Mouse (Mus musculus) hindbrain, embryonic 11.5 days (tissue): ENCODE data around the gene Smad3. TPM values are rescaled to one million over a fixed set of nuclear protein-coding genes. Genes with fewer than 3 reads are reported as not detected.

Experiments used
- ATAC-seq: fragments of 200-750 bp; cut with Nextera tagmentation; 2 replicates; pipeline ENCODE4 v1.8.0; 2017; ENCODE audit warnings: mild to moderate bottlenecking, moderate TSS enrichment, moderate library complexity; ENCODE audit not compliant: low FRiP score
- DNase-seq: peaks from one replicate; pipeline ENCODE4 v3.0.0-alpha.2; 2015; ENCODE audit warnings: low spot score
- H3K27ac ChIP-seq: fragments of 300-500 bp; sonication (generic); 2 replicates; pipeline ENCODE4 v1.5.1; 2014; ENCODE audit warnings: mild to moderate bottlenecking, low read depth, low read length
- H3K27me3 ChIP-seq: fragments of 300-500 bp; sonication (generic); 2 replicates; pipeline ENCODE4 v1.6.1; 2014; ENCODE audit warnings: mild to moderate bottlenecking, low read length, moderate library complexity, mixed read lengths; ENCODE audit not compliant: control insufficient read depth, insufficient read depth
- H3K36me3 ChIP-seq: fragments of 300-500 bp; sonication (generic); 2 replicates; pipeline ENCODE4 v1.6.1; 2014; ENCODE audit warnings: mild to moderate bottlenecking, low read length, moderate library complexity, mixed read lengths; ENCODE audit not compliant: control insufficient read depth, insufficient read depth
- H3K4me1 ChIP-seq: fragments of 300-500 bp; sonication (generic); replicated peaks from 2 replicates; pipeline ENCODE4 v1.6.1; 2014; ENCODE audit warnings: low read length, mixed read lengths; ENCODE audit not compliant: control insufficient read depth, insufficient read depth
- H3K4me2 ChIP-seq: fragments of 300-500 bp; sonication (generic); replicated peaks from 2 replicates; pipeline ENCODE4 v1.6.1; 2014; ENCODE audit warnings: mild to moderate bottlenecking, low read depth, low read length
- H3K4me3 ChIP-seq: fragments of 300-500 bp; sonication (generic); 2 replicates; pipeline ENCODE4 v1.5.1; 2014; ENCODE audit warnings: low read depth, low read length
- H3K9ac ChIP-seq: fragments of 300-500 bp; sonication (generic); 2 replicates; pipeline ENCODE4 v1.6.1; 2014; ENCODE audit warnings: low read depth, low read length
- H3K9me3 ChIP-seq: fragments of 300-500 bp; sonication (generic); 2 replicates; pipeline ENCODE4 v1.6.1; 2016; ENCODE audit warnings: low read length; ENCODE audit not compliant: control insufficient read depth
- WGBS: fragments of 180-500 bp; shearing (Covaris S2); extraction: QIAGEN DNeasy Blood & Tissue Kit; methylation state at CpG from one replicate; pipeline ENCODE4 v1.1.7; 2014; 5-methylcytosine and 5-hydroxymethylcytosine counted together
- polyA plus RNA-seq: library from polyadenylated mRNA; unstranded; fragments of >200 nt; fragmentation: Nextera tagmentation; extraction: Ambion mirVana; gene quantifications from 2 replicates; pipeline ENCODE4 v1.2.1, GENCODE M21; 2014

Gene Smad3
- polyA plus RNA-seq, 1 experiment from 2014 or later = 16.0 TPM

DNA sequence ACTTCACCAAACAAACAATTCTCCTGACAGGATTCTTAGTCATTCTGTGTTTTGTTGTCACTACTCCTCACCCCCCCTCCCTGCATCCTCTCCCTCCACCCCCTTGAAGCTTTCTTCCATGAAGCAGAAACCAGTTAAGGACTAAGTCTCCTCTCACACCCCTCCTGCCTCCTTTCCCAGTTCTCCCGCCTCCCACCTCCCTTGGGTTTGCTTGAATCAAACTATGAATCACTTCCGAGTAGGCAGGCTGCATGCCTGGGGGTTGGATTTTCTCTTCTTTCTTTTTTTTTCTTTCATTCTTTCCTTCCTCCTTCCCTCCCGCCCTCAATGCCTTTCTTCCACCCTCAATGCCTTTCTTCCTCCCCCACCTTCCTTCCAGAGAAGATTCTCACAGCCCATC lies 80.2 kb downstream of the Smad3 start:
- Histone ChIP-seq H3K4me2 (no peak overlapping the region), H3K9me3 (no peaks in the 10 kb centered on the region), H3K36me3 (no peaks in the 10 kb centered on the region), H3K27ac (no peak overlapping the region), H3K4me3 (no peak overlapping the region), H3K27me3 (no peaks in the 10 kb centered on the region), H3K4me1 (no peaks in the 10 kb centered on the region), H3K9ac (no peak overlapping the region)
- no peak for ATAC-seq
- no peak for DNase-seq
- WGBS = 76% methylated on average over 3 of the region's 3 CpGs

DNA sequence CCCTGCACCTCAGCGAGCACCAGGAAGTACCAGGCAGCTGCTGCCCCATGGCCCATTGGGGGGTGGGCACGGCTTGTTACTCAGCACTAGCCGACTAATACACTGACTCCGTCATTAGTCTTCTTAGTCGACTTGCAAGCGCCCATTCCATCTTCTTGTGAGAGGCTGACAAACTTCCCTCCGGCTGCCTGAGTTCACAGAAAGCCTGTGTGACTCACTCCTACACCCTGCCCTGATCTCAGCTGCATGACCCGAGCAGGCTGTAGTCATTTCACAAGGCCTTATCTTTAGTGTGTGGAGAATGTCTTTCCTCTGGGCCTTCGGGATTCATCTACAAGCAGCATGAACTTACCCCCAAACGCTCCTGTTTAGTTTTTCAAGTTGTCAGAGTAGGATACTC lies 83.2 kb downstream of the Smad3 start:
- no peak overlapping the region for H3K4me3 ChIP-seq
- no peak overlapping the region for H3K27ac ChIP-seq
- no peak overlapping the region for H3K9ac ChIP-seq
- WGBS = 89% methylated on average over 10 of the region's 10 CpGs
- ATAC-seq (no peak), DNase-seq (no peak)
- H3K4me1 ChIP-seq = no peaks in the 10 kb centered on the region
- H3K9me3 ChIP-seq = no peaks in the 10 kb centered on the region
- H3K4me2 ChIP-seq = no peak overlapping the region
- no peaks in the 10 kb centered on the region for H3K27me3 ChIP-seq
- H3K36me3 ChIP-seq = no peaks in the 10 kb centered on the region

DNA sequence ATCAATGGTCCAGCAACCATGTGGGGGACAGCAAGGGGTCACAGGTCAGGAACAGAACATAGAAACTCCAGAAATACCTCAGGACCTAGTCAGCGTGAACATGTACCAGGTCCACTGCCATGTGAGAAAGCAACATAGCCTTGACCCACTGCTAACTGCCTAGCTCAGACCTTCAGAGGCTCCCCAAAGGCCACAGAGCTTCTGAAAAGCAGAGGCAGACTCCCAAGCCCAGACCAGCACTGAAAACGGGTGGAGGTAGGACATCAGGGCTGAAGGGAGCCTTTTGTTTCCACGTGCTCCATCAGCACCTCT lies 84.3 kb downstream of the Smad3 start:
- no peak overlapping the region for H3K4me3 ChIP-seq
- H3K9ac ChIP-seq = no peak overlapping the region
- 70% methylated on average over 3 of the region's 3 CpGs for WGBS
- no peak for ATAC-seq
- no peaks in the 10 kb centered on the region for H3K4me1 ChIP-seq
- no peak for DNase-seq
- H3K36me3 ChIP-seq = no peaks in the 10 kb centered on the region
- no peak overlapping the region for H3K27ac ChIP-seq
- H3K27me3 ChIP-seq = no peaks in the 10 kb centered on the region
- H3K9me3 ChIP-seq = no peaks in the 10 kb centered on the region
- H3K4me2 ChIP-seq = no peak overlapping the region

DNA sequence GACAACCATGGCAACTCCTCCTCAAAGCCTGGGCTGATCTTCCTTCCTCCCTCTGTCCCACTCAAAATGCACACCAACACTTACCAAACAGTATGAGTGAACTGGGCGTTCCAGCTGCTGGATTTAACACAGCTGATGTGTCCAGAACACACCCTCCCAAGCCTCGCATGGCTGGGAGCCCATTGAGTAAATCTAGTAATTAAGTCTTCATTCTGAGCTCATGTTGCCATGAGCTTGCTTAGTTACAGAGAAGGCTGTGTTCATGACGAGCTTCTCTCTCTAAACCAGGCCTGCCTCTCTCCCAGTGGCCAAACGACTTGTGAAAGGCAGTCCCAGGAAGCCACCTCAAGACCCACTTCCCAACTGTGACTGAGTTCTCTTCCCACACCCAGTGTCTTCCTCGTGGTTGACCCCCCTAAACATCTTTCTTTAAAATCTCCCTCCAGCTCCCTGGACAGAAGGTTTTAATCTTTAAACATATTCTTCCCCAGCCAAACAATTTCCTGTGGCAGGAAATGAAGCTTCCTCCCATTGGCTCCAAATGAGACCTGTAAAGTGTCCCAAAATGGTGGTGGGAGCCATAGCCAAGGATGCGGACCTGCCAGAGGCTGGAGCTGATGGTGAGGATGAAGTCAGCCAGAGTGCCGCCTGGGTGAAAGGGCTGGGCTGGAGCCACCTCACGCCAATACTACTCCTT lies 84.8 kb downstream of the Smad3 start:
- Histone ChIP-seq H3K27ac (no peak overlapping the region), H3K27me3 (no peaks in the 10 kb centered on the region), H3K4me1 (no peaks in the 10 kb centered on the region), H3K9me3 (no peaks in the 10 kb centered on the region), H3K36me3 (no peaks in the 10 kb centered on the region), H3K9ac (no peak overlapping the region), H3K4me3 (no peak overlapping the region), H3K4me2 (no peak overlapping the region)
- ATAC-seq = no peak
- 83% methylated on average over 8 of the region's 8 CpGs for WGBS
- DNase-seq = no peak

DNA sequence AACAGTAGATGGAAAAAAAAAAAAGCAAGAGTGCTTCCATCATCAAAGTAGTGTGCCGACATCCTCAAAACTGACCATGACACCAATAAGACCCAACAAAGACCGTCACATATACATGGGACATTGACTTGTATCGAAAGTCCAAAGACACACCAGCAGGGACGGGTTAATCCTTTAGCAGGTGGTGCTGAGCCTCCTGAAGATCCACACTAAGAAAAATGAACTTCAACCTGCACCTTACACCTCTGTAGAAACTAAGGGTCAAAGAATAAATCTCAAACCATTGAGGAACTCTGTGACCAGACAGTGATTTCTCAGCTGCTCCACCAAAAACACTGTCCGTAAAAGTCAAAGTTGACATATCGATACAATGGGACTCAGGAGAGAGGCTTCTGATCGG lies 88.0 kb downstream of the Smad3 start:
- H3K27me3 ChIP-seq = no peaks in the 10 kb centered on the region
- H3K9me3 ChIP-seq = no peaks in the 10 kb centered on the region
- H3K4me1 ChIP-seq = no peaks in the 10 kb centered on the region; the same call in 1 of the 2 replicates
- DNase-seq (no peak), ATAC-seq (no peak)
- 95% methylated on average over 7 of the region's 7 CpGs for WGBS
- no peaks in the 10 kb centered on the region for H3K36me3 ChIP-seq
- H3K9ac ChIP-seq = no peak overlapping the region
- H3K4me3 ChIP-seq = no peak overlapping the region
- no peak overlapping the region for H3K4me2 ChIP-seq
- no peak overlapping the region for H3K27ac ChIP-seq

DNA sequence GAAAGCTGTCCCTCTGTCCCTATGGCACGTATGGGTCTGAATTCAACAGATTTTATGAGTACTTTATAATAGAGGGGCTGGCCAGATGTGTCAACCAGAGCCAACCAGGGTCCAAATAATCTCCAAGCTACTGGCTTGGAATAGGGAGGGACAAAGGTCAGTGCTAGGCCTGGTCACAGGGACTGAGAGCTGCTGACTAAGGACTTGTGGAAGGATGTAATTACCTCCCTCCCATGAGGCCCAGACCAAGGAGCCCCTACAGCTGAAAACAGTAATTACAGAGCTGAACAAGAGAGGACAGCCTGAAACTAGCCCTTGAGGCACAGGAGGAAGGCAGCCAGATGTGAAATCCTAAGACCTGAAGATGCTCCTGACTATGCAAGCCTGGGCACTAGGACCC lies 89.2 kb downstream of the Smad3 start:
- no peak overlapping the region for H3K4me3 ChIP-seq
- DNase-seq = no peak
- no peaks in the 10 kb centered on the region; the same call in 1 of the 2 replicates for H3K4me1 ChIP-seq
- H3K27ac ChIP-seq = peak overlapping the region; percentile 7; the same call in 1 of the 2 replicates
- H3K9ac ChIP-seq = no peak overlapping the region
- 82% methylated on average over 1 of the region's 1 CpGs for WGBS
- ATAC-seq = no peak
- no peak overlapping the region for H3K4me2 ChIP-seq
- no peaks in the 10 kb centered on the region for H3K27me3 ChIP-seq
- no peaks in the 10 kb centered on the region for H3K9me3 ChIP-seq
- no peaks in the 10 kb centered on the region for H3K36me3 ChIP-seq

DNA sequence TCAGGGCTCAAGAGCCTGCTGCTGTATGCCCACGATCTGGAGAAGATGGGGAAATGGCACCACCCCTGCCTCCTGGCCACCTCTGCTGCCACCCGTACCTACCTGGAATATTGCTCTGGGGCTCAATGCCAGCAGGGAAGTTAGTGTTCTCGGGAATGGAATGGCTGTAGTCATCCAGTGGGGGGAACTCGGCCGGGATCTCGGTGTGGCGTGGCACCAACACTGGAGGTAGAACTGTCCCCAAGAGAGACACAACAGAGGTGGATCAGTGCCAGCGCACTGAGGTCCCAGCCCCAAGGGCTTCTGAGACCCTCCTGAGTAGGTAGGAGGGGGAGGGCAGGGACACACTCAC lies 90.4 kb downstream of the Smad3 start:
- DNase-seq (no peak), ATAC-seq (no peak)
- H3K9ac ChIP-seq = no peak overlapping the region
- no peak overlapping the region for H3K27ac ChIP-seq
- H3K4me3 ChIP-seq = no peak overlapping the region
- no peaks in the 10 kb centered on the region for H3K9me3 ChIP-seq
- no peaks in the 10 kb centered on the region for H3K27me3 ChIP-seq
- H3K4me1 ChIP-seq = no peaks in the 10 kb centered on the region; the same call in 1 of the 2 replicates
- WGBS = 88% methylated on average over 8 of the region's 8 CpGs
- H3K36me3 ChIP-seq = no peaks in the 10 kb centered on the region
- H3K4me2 ChIP-seq = no peak overlapping the region

DNA sequence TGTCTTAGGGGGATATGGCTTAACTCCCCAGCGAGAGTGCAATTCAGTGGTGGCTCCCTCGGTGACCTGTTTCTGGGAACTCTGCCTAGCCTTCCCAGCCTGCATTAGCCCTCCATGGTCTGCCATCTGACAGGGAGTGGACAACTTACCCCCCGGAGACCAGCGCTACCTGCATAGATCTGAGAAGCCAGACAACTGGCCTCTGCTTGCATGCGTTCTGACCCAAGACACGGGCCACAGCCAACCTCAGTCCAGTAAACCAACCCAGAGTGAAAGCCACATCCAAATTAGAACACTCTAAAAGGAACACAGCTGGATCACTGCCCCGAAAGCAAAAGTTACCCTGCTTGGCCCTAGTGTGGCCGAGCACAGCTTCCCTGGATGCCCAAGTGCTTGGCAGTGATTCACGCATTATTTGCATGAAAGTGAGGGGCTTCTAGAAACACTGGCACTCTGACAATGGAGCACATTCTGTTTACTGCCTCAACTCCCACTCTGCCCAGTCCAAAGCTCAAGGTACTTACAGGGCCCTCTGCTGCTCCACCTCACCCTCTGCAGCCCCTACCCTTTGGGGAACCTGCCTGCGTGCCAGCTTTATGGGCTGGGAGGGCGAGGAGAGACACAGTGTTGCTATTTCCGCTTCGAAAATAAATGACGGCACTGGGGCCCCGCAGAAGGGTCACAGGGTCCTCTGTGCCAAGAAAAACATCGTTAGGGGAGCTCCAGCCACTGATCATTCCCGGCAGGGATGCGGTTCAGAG lies 91.0 kb downstream of the Smad3 start:
- Histone ChIP-seq H3K4me2 (no peak overlapping the region), H3K4me1 (no peaks in the 10 kb centered on the region; the same call in 1 of the 2 replicates), H3K27ac (no peak overlapping the region), H3K9ac (no peak overlapping the region), H3K27me3 (no peaks in the 10 kb centered on the region), H3K9me3 (no peaks in the 10 kb centered on the region), H3K36me3 (no peaks in the 10 kb centered on the region), H3K4me3 (no peak overlapping the region)
- WGBS = 71% methylated on average over 18 of the region's 18 CpGs
- ATAC-seq = no peak
- DNase-seq = no peak
